Mouse (Mus musculus): ENCODE measurements around the gene Dner. TPM values are rescaled to one million over a fixed set of nuclear protein-coding genes. Genes with fewer than 3 reads are reported as not detected.

Gene Dner
- total RNA-seq, 4 experiments from 2014 or later = 0.06 TPM; not detected in 3

DNA sequence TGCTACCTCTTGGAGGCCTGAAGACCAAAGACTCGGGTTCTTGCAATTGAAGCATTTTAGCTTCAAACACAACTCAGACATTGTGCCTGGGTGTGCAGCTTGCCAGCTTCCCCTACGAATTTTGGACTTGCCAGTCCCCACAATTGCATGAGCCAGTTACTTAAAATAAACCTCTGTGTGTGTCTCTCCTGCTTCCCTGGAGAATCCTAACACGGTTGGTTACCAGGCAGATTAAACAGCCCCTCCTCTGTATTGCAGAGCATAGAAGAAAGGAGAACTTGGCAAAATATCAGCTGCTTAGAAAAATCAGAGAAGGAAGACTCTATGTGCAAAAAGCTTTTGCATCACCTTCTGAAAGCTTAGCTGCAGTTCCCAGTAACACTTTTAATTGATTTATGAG lies 252.4 kb downstream of the Dner start:
- DNase-seq (ENCODE audit: low spot score) = no peak

DNA sequence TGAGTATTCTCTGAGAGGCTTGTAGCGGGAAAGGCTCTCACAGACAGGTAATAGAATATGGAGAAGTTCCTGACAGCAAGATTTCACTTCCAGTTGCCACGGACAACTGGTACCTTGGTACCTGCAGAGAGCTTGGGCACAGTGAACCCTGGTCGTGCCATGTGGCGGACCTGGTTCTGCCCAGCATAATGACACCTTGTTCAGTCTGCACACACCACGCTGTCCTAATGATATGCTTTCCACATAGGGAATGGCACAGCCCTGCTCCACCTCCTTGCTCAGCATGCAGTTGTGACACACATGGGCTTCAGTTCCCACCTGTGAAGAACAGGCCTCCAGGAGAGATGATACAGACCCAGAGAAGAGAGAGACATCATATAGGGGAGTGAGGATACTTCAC lies 253.0 kb downstream of the Dner start:
- no peak for DNase-seq (ENCODE audit: low spot score)

DNA sequence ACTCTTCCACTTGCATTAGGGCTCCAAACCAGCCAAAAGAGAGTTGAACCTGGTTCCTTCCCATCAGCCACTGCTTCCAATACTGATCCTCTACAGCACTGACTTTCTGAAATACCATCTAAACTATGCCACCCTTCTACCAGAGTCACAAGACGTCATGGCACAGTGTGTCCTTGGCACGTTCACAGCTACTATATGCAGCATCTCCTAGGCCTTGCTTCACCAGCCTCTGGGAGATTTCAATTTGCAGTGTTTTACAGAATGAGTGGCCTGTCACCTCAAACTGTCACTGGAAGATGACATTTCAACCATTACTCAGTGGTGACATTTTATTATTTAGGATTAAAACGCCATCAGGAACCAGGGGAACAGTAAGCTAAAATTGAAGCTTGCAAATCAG lies 254.6 kb downstream of the Dner start:
- no peak for DNase-seq (ENCODE audit: low spot score)

DNA sequence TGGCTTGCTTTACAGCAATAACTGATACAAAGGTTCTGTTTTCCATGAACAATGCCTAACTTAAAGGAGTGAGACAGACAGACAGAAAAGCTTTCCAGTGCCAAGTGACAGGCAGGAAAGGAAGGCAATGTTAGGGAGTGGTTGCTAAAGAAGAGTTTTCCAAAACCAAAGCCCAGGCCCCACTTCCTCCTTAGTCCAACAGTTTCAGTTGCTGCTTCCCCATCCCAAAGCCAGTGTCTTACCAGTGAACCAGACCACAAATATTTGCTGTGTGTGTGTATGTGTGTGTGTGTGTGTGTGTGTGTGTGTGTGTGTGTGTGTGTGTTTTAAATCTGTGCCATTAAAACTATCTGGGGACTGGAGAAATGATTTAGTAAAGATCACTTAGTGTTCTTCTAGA lies 258.5 kb downstream of the Dner start:
- DNase-seq (ENCODE audit: low spot score) = no peak

DNA sequence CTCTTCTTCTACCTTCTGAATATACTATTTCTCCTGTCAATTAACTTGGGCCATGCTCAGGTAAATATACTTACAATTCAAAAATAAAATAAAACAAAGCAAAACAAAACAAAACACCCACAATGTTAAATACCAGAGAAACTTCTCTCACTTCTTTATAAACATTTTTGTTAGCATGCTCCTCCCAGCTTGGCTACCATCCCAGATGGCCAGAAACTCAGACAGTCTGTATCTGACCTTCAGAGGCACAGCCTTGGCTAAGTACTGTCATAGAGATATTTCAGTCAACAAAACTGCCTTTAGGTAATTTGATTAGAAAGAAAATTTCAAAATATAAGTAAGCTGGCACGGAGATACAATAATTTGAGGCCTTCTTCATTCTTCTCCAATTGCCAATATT lies 259.7 kb downstream of the Dner start:
- DNase-seq (ENCODE audit: low spot score) = no peak

DNA sequence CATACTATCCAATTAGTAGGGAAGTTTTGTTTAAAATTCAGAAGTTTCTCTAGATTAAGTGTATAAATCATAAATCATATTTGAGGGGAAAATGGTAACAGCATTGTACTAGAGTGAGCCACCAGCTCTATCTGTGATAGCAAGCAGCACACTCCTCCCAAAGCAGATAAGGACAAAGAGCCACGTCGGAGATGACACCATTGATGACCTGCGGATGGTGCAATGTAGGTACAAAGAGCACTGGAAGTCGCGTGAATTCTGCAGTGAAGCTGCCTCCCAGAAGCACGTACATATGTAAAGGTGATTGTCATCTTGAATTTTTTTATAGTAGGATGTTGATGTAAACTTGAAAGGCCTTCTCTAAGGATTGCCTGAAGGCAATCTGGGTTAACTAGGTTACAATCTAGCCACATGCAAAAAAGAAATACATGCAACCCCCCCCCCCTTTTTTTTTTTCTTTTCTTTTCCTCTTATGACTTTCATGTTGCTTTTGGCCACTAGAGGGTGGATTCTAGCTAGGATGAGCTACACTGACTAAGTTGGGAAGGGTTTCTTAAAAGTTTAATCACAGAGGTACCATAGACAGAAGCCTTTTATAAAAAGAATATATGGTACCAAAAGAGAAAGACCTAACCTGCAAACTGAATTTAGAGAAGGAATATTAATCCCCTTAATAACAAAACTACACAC lies 262.6 kb downstream of the Dner start:
- no peak for DNase-seq (ENCODE audit: low spot score)

DNA sequence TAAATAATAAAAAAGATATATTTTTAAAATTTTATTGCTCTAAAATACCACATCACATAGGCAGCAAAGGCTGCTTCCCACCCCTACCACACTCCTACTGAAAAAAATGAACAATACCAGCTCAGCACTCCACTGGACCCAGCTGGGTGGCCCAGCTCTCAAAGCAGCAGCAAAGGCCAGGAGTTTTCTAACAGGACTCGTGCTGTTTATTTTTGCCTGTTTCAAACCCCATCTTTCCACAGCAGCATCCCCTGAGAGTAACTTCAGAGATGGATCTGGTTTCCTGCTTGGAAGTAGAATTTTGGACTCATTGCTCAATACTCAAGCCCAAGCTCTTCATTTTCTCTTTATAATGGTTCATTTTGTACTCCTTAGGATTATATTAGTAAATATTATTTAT lies 263.7 kb downstream of the Dner start:
- no peak for DNase-seq (ENCODE audit: low spot score)

DNA sequence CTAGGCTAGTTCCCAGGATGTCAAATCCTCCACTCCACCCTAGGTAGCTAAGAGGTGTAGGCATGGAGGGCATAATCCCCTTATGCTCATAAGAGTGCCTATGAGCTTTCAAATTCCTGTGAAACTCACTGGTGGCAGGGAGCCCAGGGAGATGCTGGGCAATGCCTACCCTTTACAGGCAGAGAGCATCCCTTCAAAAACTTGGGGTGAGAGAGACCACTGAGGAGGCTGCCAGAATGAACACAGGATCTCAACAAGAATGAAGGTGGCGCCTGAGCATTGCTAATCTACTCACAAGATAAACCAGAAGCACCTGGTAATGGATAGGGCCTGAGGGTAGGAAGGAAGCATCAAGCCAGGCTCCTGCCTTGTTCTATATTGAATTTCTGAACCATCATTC lies 267.7 kb downstream of the Dner start:
- no peak for DNase-seq (ENCODE audit: low spot score)

DNA sequence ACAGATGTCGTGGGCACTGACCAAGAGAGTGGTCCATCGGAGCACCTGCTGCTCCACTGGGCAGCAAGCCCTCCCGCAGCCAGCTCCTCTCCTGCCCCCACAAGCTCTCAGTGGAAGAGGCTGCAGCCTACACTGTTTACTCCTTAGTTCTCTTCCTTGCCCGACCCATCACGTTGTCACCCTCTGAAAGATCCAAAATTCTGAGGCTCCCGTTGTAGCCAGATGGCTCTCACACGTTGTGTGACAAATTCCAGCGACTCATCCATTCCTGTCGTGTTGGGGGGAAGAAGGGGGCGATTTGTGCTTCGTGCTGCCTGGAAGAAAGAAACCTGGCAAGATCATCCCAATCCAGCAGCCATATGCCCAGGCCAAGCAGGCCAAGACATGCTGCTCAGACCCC lies 268.3 kb downstream of the Dner start:
- DNase-seq (ENCODE audit: low spot score) = no peak

DNA sequence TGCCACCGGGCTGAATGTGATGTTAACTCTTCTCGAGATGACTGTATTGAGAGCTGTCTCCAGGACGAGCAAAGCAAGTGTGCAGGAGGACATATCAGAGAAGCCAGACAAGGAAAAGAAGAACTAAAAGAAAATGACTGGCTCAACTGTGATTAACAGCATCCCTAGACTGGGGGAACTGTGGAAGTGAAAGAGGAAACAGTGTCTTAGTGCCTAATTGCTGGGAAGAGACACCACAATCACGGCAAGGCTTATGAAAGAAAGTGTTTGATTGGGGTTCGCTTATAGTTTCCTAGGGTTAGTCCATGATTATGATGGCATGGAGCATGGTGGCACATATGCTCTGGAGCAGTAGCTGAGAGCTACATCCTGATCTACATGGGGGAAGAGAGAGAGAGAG lies 269.3 kb downstream of the Dner start:
- DNase-seq (ENCODE audit: low spot score) = no peak

DNA sequence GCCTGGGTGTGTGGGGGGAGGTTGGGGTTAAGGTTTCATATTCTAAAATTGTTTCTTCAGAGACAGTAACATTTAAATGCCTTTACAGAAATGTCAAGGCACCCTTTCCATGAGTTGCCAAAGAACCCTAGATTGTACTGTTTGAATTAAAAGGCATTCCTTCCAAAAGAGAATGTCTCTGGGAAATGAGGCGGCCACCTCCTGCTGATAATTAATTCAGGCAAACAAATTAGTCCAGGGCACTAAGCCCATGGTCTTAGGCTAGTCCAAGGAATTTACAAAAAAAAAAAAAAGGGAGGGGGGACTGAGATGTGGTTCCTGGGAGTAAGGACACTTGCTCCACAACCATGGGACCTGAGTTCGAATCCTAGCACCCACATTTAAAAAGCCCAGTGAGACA lies 273.1 kb downstream of the Dner start:
- DNase-seq (ENCODE audit: low spot score) = no peak

DNA sequence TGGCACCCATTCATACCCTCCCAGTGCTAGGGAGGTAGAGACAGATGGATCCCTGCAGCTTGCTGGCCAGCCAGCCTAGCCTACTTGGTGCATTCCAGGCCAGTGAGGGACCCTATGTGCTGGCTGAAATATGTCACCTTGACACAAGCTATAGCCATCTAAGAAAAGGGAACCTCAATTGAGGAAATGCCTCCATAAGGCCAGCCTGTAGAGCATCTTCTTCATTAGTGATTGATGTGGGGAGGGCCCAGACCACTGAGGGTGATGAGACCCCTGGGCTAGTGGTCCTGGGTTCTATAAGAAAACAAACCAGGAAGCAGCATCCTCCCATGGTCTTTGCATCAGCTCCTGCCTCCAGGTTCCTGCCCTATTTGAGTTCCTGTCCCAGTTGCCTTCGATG lies 274.2 kb downstream of the Dner start:
- no peak for DNase-seq (ENCODE audit: low spot score)

DNA sequence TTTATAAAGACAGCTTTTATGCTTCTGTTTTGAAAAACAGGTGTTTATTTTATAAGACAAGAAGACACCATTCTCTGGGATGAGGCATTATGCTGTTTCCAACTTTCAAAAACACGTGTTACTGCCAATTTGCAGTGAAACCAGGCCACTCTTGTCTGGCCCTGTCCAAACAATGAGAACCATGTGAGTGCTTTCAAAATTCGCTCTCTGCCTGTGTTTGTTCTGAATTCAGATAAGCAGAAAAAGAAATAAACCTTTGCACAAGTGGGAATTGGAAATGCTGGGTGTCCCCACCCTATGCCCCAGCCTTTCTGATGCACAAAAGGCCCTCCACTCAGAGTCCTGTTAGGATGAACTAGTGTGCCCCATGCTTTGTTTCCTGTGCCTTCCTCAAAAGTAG lies 276.6 kb downstream of the Dner start:
- no peak for DNase-seq (ENCODE audit: low spot score)

DNA sequence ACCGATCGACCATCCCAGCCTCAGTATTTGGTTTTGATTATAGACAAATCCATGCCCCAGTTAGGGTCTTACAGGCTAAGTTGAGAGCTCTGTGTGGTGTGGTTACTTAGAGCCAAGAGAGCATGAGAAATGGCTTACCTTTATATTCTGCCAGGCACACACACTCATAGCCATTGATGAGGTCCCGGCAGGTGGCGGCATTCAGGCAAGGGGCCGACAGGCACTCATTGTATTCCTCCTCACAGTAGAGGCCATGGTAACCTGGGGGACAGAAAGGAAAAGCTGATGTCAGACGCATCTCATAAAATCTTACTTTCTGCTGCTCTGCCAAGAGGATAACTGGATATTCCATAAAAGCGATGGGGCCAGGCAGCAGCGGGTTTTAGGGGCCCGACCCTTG lies 277.5 kb downstream of the Dner start:
- no peak for DNase-seq (ENCODE audit: low spot score)

DNA sequence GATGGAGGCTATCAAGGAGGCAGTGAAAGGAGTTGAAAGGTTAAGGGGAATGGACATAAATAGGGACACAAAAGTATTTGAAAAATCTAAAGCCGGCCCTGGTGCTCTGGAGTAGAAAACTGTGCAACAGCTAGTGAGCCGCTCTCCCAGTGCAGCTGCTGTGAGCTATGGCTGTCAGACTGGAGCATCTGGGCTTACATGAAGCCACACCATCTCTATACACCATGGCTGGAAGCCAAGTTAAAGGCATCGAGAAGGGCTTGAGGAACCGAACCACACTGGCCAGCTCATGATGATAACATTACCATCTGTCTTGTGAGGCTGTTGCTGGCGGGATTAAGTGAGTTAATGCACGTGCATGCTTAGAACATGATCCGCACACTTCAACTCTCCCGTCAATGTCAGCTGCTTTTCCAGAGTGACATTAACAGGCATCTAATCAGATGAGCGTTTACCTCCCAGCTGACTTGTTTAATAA lies 278.2 kb downstream of the Dner start:
- no peak for DNase-seq (ENCODE audit: low spot score)

DNA sequence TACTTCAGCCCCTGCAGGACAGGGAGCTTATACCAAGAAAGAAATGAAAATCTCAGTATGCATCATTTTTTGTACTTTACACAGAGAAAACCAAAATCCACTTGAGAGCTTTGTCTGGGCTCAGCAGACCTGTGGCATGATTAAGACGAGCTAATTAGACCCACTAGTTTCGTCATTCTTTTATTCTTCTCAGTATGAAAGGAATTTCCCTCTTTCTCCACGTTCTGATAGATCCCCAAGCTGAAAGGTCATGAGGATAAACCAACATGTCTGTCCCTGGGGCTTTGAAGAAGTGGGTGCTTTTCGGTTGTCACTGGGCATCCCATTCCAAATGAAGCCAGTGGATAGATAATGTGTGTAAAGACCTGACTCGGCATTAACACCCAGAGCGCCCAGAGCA lies 278.7 kb downstream of the Dner start:
- DNase-seq (ENCODE audit: low spot score) = no peak

DNA sequence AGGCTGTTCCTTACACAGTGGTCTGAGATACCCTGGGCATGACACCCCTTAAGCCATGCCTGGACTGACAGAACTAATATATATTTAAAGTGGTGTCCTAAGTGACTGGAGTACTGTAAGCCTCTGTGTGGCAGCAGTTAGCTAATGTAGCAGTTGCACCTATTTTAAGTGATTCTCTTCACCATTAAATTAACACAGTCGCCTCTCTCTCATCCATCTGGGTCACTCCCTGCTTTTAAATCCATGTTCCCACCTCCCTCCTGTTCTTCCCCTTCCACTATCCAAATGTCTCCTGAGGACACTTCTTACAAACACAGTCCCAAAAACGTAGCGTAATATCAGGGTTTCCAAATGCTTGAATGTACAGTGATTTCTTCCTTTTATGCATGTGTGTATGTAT lies 281.6 kb downstream of the Dner start:
- DNase-seq (ENCODE audit: low spot score) = no peak

DNA sequence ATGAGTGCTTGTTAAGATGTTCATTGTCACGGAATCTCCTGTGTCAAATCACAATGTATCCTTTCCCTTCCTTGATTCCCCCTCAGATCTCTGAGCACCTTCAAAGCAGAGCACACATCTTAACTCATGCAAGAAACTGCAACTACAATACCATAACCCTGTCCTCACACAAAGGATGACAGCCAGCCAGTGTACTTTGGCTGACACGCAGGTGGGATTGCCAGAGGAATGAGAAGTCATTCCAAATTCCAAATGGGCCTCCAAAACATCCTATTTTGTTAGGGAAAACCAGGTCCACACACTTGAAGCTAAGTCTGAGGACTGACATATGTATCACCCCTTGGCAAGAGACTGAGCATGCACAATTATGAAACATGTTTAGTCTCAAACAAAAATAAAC lies 286.5 kb downstream of the Dner start:
- no peak for DNase-seq (ENCODE audit: low spot score)

DNA sequence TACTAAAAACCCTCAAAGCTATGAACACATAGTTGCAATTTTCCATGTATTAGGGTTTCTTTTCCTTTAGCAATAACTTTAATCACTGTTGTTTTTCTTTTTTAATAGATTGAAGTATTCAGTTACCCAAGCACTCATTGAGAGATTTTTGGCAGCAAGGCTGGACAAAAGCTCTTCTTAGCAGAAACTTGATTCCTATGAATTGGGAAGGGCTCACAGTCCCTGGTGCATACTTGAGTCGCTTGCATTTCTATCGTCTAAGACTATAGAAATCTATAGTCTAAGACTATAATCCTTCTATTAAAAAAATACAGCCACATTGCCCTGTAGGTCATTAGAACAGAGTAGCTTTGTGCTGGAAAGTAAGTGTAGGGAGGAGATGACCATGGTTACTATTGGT lies 287.1 kb downstream of the Dner start:
- DNase-seq (ENCODE audit: low spot score) = no peak

DNA sequence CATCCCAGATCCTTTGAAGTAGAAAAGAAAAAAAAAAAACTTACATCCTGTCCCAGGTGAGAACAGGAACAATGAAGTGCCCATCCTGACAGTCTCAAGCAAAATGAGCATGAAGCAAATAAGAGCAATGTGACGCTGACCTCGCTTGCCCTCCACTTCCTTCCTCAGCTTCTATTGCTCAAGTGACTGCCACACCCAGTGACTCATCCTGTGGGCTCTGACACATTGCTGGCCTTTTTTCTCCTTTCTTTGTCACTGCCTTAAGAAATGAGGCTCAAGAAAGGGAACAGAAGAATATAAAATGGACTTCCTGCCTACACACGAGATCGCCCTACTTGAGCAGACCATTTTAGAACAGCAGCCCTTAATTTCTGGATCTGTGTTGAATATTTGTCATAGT lies 289.1 kb downstream of the Dner start:
- DNase-seq (ENCODE audit: low spot score) = peak; percentile 77

DNA sequence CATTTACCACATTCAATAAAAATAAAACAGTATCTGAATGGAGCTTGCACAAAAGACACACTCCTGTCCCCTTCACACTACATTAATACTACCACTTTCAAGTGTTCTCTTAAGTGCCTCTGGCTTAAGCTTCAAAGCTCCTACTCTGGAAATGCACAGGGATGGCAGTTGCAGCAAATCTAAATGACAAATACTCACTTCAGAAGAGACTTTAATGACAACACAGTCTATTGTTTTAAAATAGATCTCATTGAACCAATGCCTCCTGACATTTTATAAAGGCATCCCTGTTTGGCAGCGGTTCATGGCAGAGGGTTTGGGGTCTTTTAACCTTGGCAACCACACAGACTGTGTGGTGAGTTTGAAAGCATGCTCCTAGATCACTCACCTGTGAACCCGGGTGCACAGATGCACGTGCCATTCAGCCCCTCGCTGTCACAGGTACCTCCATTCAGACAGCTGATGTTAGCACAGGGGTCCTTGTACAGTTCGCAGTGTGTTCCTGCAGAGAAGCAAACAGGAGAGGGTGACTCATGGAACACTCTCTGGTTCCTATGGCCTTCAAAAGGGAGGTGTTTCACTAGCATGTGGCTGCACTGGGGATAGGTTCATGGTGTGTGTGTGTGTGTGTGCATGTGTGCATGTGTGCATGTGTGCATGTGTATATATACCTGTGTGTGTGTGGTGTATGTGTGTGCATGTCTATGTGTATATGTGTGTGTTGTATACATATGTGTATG lies 290.3 kb downstream of the Dner start:
- no peak for DNase-seq (ENCODE audit: low spot score)

DNA sequence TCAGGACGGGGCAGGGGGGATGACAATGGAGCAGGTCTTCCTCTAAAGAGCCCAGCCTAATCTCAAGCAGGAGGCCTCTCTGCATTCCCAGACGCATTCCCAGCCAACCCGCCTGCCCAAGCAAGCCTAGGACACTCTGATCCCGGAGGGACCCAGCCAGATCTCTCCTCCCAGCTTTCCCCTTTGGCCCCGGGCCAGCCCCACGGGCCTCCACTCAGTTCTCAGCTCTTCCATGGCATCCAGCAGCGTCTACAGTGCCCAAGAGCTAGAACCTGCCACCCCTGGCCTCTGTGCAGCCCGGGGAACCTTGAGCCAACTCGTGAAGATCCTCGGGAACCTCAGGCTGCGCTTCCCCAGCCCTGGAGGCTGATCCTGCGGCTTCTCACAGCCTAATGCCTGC lies 291.1 kb downstream of the Dner start:
- DNase-seq (ENCODE audit: low spot score) = no peak

DNA sequence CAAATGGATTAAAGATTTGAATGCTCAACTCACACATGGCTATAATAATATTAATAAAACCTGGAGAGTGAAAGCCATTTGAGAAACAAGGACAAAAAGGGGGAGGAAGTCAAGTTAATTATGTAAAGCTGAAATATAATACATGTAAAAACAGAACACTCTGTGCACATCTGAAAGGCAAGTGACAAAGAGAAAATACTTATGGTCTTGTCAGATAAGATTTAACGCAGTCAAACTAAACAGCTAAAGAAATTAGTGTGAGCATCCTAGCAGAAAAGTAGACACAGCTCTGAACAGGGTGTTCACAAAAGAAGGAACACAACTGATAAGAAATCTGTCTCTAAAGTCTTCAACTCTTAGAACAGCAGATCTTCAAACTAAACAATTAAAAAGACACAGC lies 293.9 kb downstream of the Dner start:
- no peak for DNase-seq (ENCODE audit: low spot score)

DNA sequence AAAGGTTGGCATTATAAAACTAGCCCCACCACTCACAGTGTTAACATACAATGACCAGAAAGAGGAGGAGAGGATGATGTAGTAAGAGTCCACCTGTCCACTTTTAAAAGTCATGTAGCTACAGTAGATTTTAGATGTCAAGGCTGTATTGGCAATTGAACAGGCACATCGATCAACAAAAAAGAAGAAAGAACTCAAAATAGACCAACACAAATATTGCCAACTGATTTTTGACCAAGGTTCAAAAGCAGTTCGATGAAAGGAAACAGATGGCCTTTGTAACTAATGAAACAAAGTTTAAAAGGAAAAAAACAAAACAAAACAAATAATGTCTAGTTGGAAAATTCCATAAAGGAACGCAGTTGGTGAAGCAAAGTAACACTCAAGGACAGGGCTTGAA lies 296.4 kb downstream of the Dner start:
- peak; percentile 15 for DNase-seq (ENCODE audit: low spot score)
